Mouse (Mus musculus) stomach, postnatal 0 days (tissue): ENCODE data around the gene Xirp2. TPM values are rescaled to one million over a fixed set of nuclear protein-coding genes. Genes with fewer than 3 reads are reported as not detected.

ENCODE experiments used
- ATAC-seq: fragments of 200-750 bp; cut with Nextera tagmentation; 2 replicates; pipeline ENCODE4 v1.8.0; 2017; ENCODE audit not compliant: low FRiP score, low TSS enrichment
- DNase-seq: peaks from one replicate; pipeline ENCODE4 v3.0.0-alpha.2; 2016; ENCODE audit warnings: low spot score
- H3K27ac ChIP-seq: fragments of 300-500 bp; sonication (generic); replicated peaks from 2 replicates; pipeline ENCODE4 v1.5.1; 2014; ENCODE audit warnings: mild to moderate bottlenecking, control low read depth
- H3K27me3 ChIP-seq: fragments of 300-500 bp; sonication (generic); 2 replicates; pipeline ENCODE4 v1.6.1; 2014; ENCODE audit warnings: low read length; ENCODE audit not compliant: control insufficient read depth, insufficient read depth
- H3K36me3 ChIP-seq: fragments of 300-500 bp; sonication (generic); 2 replicates; pipeline ENCODE4 v1.6.1; 2014; ENCODE audit warnings: low read length, mixed read lengths; ENCODE audit not compliant: control insufficient read depth, insufficient read depth
- H3K4me1 ChIP-seq: fragments of 300-500 bp; sonication (generic); replicated peaks from 2 replicates; pipeline ENCODE4 v1.6.1; 2014; ENCODE audit warnings: antibody characterized with exemption; ENCODE audit not compliant: control insufficient read depth, insufficient read depth
- H3K4me2 ChIP-seq: fragments of 300-500 bp; sonication (generic); replicated peaks from 2 replicates; pipeline ENCODE4 v1.6.1; 2014; ENCODE audit warnings: low read depth, mild to moderate bottlenecking, control low read depth, moderate library complexity
- H3K4me3 ChIP-seq: fragments of 300-500 bp; sonication (generic); 2 replicates; pipeline ENCODE4 v1.5.1; 2014; ENCODE audit warnings: low read depth, low read length, control low read depth
- H3K9ac ChIP-seq: fragments of 300-500 bp; sonication (generic); 2 replicates; pipeline ENCODE4 v1.6.1; 2014; ENCODE audit warnings: mild to moderate bottlenecking, low read length, control low read depth, mixed read lengths
- H3K9me3 ChIP-seq: fragments of 300-500 bp; sonication (generic); 2 replicates; pipeline ENCODE4 v1.6.1; 2016; ENCODE audit warnings: low read length; ENCODE audit not compliant: control insufficient read depth
- CTCF ChIP-seq: IDR thresholded peaks from 2 replicates; pipeline ENCODE4 v1.5.1; 2016; ENCODE audit warnings: antibody characterized with exemption, low read depth, mild to moderate bottlenecking, moderate library complexity
- EP300 ChIP-seq: optimal IDR thresholded peaks from 2 replicates; pipeline ENCODE3; 2016; ENCODE audit warnings: antibody characterized with exemption
- whole genome bisulfite sequencing: fragments of 180-500 bp; shearing (Covaris S2); extraction: QIAGEN DNeasy Blood & Tissue Kit; methylation state at CpG from one replicate; pipeline ENCODE4 v1.1.7; 2014; 5-methylcytosine and 5-hydroxymethylcytosine counted together
- polyA plus RNA-seq: library from polyadenylated mRNA; unstranded; fragments of >200 nt; fragmentation: Nextera tagmentation; extraction: Ambion mirVana; gene quantifications from 2 replicates; pipeline ENCODE4 v1.2.1, GENCODE M21; 2015

Gene Xirp2
- polyA plus RNA-seq, 1 experiment from 2014 or later: 0.01 TPM

DNA sequence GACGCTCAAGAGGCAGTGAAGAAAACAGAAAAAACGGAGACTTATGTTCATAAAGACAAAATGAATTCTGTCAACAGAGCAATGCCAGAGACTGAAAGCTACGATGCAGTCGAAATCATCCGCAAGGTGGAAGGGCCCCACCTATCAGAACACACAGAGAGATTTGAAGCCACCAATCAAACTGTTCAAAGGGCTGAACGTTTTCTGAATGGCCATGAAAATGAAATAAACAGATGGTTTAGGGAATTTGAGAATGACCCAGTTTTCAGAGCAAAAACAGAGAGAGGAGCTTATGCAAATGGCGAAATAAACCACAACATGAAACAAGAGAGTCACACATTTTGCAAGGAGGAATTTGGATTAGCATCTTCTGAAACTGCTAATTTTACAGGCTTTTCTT is 70.6 kb downstream of the Xirp2 start:
- 84% methylated on average over 7 of the region's 7 CpGs for WGBS
- ATAC-seq: no peak
- TF ChIP-seq CTCF (no peak), EP300 (no peak)
- Histone ChIP-seq H3K4me2 (no peak overlapping the region), H3K27me3 (no peaks in the 10 kb centered on the region), H3K9me3 (no peaks in the 10 kb centered on the region), H3K36me3 (no peaks in the 10 kb centered on the region), H3K4me1 (no peaks in the 10 kb centered on the region), H3K27ac (no peak overlapping the region), H3K9ac (no peak overlapping the region), H3K4me3 (no peak overlapping the region)
- no peak for DNase-seq

DNA sequence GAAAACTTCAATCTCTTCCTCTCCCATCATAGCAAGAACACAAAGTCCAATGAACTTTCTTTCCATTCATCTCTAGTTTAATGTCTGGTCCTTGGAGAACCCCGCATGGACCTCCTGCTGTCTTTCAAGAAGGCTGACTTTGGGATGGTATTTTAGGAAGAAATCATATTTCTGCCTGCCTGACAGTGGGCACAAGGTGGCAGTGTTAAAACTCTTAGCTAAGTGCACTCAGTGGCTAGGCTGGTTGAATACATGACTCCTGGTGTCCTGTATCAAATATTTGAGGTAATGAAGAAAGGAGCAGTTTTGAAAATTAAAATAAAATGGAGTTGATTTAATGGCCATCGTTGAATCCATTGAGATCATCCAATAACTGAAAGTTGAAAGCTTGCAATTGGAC is 89.5 kb downstream of the Xirp2 start:
- Histone ChIP-seq H3K27me3 (no peaks in the 10 kb centered on the region), H3K4me1 (no peaks in the 10 kb centered on the region), H3K27ac (no peak overlapping the region), H3K4me2 (no peak overlapping the region), H3K9me3 (no peaks in the 10 kb centered on the region), H3K4me3 (no peak overlapping the region), H3K36me3 (no peaks in the 10 kb centered on the region), H3K9ac (no peak overlapping the region)
- TF ChIP-seq EP300 (no peak), CTCF (peak; percentile 50)
- no peak for ATAC-seq
- no peak for DNase-seq
- 93% methylated on average over 2 of the region's 2 CpGs for WGBS

DNA sequence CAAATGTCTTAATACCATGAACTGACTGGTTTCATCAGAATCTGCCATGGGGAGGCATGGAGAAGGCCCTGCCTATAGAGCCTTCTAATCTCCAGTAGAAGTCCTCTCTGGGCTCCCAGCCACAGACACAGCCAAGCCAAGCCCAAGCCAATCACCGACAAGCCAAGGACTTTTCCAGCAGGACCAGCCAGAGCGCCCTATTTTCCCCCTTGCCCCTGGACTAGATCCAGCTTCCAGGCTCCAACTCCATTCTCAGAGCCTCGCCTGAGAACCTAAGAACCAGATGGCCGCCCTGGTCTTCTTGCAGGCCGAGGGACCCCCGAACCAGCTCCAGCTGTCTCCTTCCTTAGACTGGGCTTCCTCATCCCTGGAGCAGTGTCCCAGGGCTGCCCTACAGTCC is 93.6 kb downstream of the Xirp2 start:
- Histone ChIP-seq H3K9me3 (no peaks in the 10 kb centered on the region), H3K4me2 (no peak overlapping the region), H3K27me3 (no peaks in the 10 kb centered on the region), H3K36me3 (no peaks in the 10 kb centered on the region), H3K27ac (no peak overlapping the region), H3K9ac (no peak overlapping the region), H3K4me1 (no peaks in the 10 kb centered on the region), H3K4me3 (no peak overlapping the region)
- ATAC-seq (no peak), DNase-seq (no peak)
- TF ChIP-seq EP300 (no peak), CTCF (no peak)
- 89% methylated on average over 6 of the region's 6 CpGs for WGBS

DNA sequence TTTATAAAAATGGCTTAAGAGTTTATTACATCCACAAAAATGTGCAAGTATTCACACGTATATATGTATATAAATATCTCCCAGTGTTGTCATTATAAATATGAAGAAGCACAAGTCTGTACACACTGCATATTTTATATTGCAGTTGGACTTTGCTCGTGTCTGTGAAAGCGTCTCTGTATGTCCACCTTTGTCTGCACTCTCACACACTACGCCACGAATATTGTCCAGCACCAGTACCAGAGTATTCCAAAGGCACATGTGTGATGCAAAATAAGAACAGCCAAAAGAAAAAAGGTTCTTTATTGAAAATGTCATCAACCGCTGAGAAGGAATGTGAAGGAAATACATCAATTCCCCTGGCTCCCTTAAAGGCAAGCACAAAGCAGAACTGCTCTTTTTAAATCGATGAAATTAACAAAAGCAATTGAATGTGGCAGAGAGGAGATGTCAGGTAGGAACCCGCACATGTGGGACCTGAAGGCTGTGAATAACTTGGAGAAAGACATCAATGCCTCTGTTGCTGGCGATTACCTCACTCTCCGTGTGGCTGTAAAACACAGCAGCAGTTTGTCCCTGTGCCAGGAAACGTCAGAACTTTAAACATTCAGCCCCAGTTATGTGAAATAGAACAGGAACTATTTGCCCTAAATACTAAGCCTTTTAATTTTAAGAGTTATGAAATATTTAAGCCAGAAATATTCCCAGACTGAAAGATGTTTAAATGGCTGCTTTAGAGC is 96.3 kb downstream of the Xirp2 start:
- no peak for TF ChIP-seq CTCF
- no peak for TF ChIP-seq EP300
- H3K9me3 ChIP-seq: no peaks in the 10 kb centered on the region
- H3K4me2 ChIP-seq: no peak overlapping the region

DNA sequence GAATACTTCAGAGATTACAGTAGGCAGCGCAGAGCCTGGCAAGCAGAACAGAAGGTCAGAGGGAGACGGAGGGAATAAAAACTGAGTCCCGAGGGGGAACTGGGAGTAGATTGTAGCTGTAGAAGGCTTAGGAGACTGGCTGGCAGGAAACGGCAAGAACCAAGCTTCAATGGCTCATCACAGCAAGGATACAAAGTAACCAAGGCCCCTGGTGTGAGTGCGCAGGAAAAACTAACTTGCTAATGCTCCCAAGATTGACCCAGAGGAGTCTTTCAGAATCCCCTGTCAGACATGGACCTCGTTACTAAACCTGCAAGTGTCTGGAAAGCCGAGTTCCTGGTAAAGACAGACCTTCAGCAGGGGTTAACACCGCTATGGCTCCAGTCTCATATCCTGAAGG is 98.6 kb downstream of the Xirp2 start:
- Histone ChIP-seq H3K4me3 (no peak overlapping the region), H3K27ac (no peak overlapping the region), H3K4me2 (no peak overlapping the region), H3K4me1 (no peaks in the 10 kb centered on the region), H3K27me3 (no peaks in the 10 kb centered on the region), H3K9me3 (no peaks in the 10 kb centered on the region), H3K36me3 (no peaks in the 10 kb centered on the region), H3K9ac (no peak overlapping the region)
- DNase-seq (no peak), ATAC-seq (no peak)
- TF ChIP-seq CTCF (no peak), EP300 (no peak)
- 75% methylated on average over 8 of the region's 8 CpGs for WGBS

More for the DNA sequence above, 96.3 kb downstream of the Xirp2 start:
- Histone ChIP-seq H3K27me3 (no peaks in the 10 kb centered on the region), H3K36me3 (no peaks in the 10 kb centered on the region), H3K9ac (no peak overlapping the region), H3K4me3 (no peak overlapping the region), H3K4me1 (no peaks in the 10 kb centered on the region), H3K27ac (no peak overlapping the region)
- no peak for DNase-seq
- WGBS: 43% methylated on average over 11 of the region's 11 CpGs
- ATAC-seq: no peak

DNA sequence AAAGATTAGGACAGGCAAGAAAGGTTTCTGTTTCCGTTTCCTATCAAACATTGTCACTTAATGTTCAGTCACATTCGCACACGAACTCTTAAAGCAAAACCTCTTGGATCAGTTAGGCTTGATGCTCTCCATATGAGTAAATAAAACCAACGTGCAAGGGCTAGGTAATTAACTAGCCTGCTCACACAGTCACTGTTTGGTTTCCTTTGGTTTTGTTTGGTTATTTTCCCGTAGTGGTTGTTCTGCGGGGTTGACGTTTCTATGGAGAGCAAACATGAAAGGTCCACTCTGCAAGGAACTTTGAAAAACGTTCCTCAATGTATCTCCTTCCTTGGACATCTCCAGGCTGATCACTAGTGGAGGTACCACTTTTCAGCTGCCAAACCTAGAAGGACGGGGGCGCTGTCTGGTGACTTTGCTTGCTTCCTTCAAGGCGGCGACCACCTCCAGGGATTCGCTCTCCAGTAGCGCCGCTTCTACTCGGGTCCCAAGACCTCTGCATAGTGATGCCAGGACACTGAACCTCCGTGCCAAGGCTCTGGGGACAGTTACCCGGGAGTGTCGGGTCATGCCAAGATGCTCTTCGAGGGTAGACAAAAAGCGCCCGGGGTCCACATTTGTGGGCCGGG is 119.2 kb downstream of the Xirp2 start:
- Histone ChIP-seq H3K4me2 (peak overlapping the region; percentile 88), H3K4me3 (peak overlapping the region; percentile 61), H3K9me3 (no peaks in the 10 kb centered on the region), H3K36me3 (no peaks in the 10 kb centered on the region), H3K27me3 (no peaks in the 10 kb centered on the region), H3K4me1 (no peaks in the 10 kb centered on the region; the same call in 1 of the 2 replicates), H3K27ac (no peak overlapping the region), H3K9ac (peak overlapping the region; percentile 57)
- ATAC-seq: peak; percentile 55
- peak; percentile 62 for TF ChIP-seq CTCF
- no peak for TF ChIP-seq EP300
- DNase-seq: no peak
- WGBS: 2% methylated on average over 23 of the region's 23 CpGs
